Mouse (Mus musculus): ENCODE results near the gene Rbfox2. TPM values are rescaled to one million over a fixed set of nuclear protein-coding genes. Genes with fewer than 3 reads are reported as not detected.

Gene Rbfox2
- polyA plus RNA-seq, 1 experiment from 2014 or later = 159 TPM

DNA sequence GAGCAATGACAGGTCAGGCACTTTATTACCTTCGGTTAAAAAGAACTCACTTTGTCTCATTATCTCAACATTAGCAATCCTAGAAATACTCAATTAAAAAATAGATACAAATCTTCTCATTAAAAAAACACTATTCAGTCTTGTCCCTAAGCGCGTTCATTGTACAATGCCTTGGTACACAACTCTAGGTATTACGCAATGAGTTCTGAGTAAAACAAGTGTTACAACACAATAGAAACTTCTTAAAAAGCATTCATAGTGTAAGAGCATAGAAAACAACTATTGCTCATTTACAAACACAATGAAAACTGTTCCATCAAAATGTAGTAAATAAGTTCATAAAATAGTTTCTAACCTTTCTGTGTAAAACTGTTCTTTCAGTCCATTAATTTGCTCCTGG is 146.0 kb downstream of the Rbfox2 start:
- 90% methylated on average over 4 of the region's 4 CpGs for WGBS
- no peaks in the 10 kb centered on the region for H3K36me3 ChIP-seq
- no peak overlapping the region for H3K4me3 ChIP-seq
- H3K4me2 ChIP-seq (replicated peaks) = no peak overlapping the region
- H3K27ac ChIP-seq = no peak overlapping the region
- H3K27me3 ChIP-seq (replicated peaks) = no peaks in the 10 kb centered on the region
- H3K9me3 ChIP-seq = no peaks in the 10 kb centered on the region
- H3K4me1 ChIP-seq = peaks cover 17% of the 10 kb centered on the region
- no peak for ATAC-seq (ENCODE audit: low FRiP score, low read depth)
- H3K9ac ChIP-seq = no peak overlapping the region

GRCm38 (mm10) chr15:77156525-77156924 is 150.3 kb downstream of the Rbfox2 start:
- H3K4me2 ChIP-seq (replicated peaks) = no peak overlapping the region
- H3K4me1 ChIP-seq = peaks cover 24% of the 10 kb centered on the region
- H3K9me3 ChIP-seq = no peaks in the 10 kb centered on the region
- no peak for ATAC-seq (ENCODE audit: low FRiP score, low read depth)
- no peaks in the 10 kb centered on the region for H3K36me3 ChIP-seq
- 41% methylated on average over 3 of the region's 3 CpGs for WGBS
- H3K4me3 ChIP-seq = no peak overlapping the region
- no peaks in the 10 kb centered on the region for H3K27me3 ChIP-seq (replicated peaks)
- 0 out of 2 replicates have a peak overlapping the region, but pooled peaks have one; percentile 4 for H3K27ac ChIP-seq
- H3K9ac ChIP-seq = no peak overlapping the region

DNA sequence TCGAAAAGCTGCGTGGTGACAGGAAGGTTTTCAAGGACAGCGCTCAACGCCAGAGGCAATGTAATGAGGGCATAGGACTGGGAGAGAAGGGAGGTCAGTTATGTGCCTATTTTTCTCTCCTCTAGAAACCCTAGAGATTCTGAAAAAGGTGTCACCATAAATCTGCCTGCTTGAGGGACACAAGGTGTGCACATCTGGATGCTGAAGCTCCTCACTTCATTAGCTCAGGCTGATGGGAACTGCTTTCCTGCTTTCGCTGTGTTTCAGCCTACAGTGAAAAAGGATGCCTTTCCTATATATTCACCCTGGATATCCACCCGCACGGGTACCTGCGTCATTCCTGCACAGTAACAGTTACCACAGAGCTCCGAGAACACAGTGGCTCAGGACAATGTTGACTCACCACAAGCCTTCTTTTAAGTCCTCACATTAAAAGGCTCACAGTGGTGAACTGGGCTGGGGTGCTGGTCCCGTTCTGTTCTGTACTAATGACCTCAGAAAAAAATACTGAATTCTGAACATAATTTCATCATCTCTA is 152.5 kb downstream of the Rbfox2 start:
- Histone ChIP-seq H3K4me3 (no peak overlapping the region), H3K27ac (peak overlapping the region; percentile 57; the same call in 1 of the 2 replicates), H3K36me3 (no peaks in the 10 kb centered on the region), H3K27me3 (replicated peaks) (no peaks in the 10 kb centered on the region), H3K4me2 (replicated peaks) (peak overlapping the region; percentile 76; the same call in 1 of the 2 replicates), H3K9ac (0 out of 2 replicates have a peak overlapping the region, but pooled peaks have one; percentile 88), H3K4me1 (peaks cover 41% of the 10 kb centered on the region), H3K9me3 (no peaks in the 10 kb centered on the region)
- 68% methylated on average over 10 of the region's 10 CpGs for WGBS
- peak; percentile 8; the same call in 1 of the 2 replicates for ATAC-seq (ENCODE audit: low FRiP score, low read depth)

- peak overlapping the region; percentile 76 for H3K4me2 ChIP-seq (replicated peaks)
- ATAC-seq (ENCODE audit: low FRiP score, low read depth) = peak; percentile 96
- peak overlapping the region; percentile 88 for H3K9ac ChIP-seq
- no peaks in the 10 kb centered on the region for H3K27me3 ChIP-seq (replicated peaks)
- peak overlapping the region; percentile 61 for H3K4me3 ChIP-seq
- peaks cover 48% of the 10 kb centered on the region for H3K4me1 ChIP-seq
- peak overlapping the region; percentile 84 for H3K27ac ChIP-seq
- no peaks in the 10 kb centered on the region for H3K9me3 ChIP-seq
- H3K36me3 ChIP-seq = no peaks in the 10 kb centered on the region
- under 1% methylated on average over 12 of the region's 12 CpGs for WGBS
These were observed 153.2 kb downstream of the Rbfox2 start for GRCm38 (mm10) chr15:77153625-77154024.

DNA sequence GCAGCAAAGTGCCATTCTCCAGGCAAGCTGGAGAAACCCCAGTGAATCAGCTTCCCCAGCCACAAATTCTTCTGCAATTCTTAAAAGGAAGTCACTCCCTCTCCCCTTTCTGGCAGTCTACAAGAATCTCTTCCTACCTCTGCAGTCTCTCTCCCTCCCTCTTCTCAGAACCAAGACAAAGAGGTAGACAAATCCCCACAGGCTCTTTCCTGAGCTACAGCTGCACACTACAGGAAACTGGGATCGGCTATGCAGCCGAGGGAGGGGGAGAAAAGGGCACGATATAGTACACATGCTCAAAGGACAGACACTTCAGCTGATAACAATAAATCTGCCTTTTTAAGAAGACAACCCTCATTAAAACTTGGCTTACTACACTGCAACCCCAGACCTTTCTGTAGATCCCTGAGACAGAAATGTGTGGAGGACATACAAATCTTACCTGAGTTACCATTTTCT is 153.7 kb downstream of the Rbfox2 start:
- peak; percentile 82 for ATAC-seq (ENCODE audit: low FRiP score, low read depth)
- peak overlapping the region; percentile 88 for H3K9ac ChIP-seq

GRCm38 (mm10) chr15:77152336-77153087 is 154.3 kb downstream of the Rbfox2 start:
- Histone ChIP-seq H3K9ac (peak overlapping the region; percentile 88), H3K4me3 (peak overlapping the region; percentile 61), H3K4me1 (peaks cover 50% of the 10 kb centered on the region), H3K36me3 (no peaks in the 10 kb centered on the region), H3K9me3 (no peaks in the 10 kb centered on the region), H3K27ac (peak overlapping the region; percentile 84), H3K27me3 (replicated peaks) (no peaks in the 10 kb centered on the region), H3K4me2 (replicated peaks) (peak overlapping the region; percentile 76)
- no peak for ATAC-seq (ENCODE audit: low FRiP score, low read depth)
- WGBS = under 1% methylated on average over 19 of the region's 19 CpGs

More for the DNA sequence above, 153.7 kb downstream of the Rbfox2 start:
- 0% methylated on average over 3 of the region's 3 CpGs for WGBS
- Histone ChIP-seq H3K27me3 (replicated peaks) (no peaks in the 10 kb centered on the region), H3K4me3 (peak overlapping the region; percentile 61), H3K36me3 (no peaks in the 10 kb centered on the region), H3K27ac (peak overlapping the region; percentile 84), H3K4me2 (replicated peaks) (peak overlapping the region; percentile 76), H3K4me1 (peaks cover 50% of the 10 kb centered on the region), H3K9me3 (no peaks in the 10 kb centered on the region)

GRCm38 (mm10) chr15:77151816-77152215 is 155.0 kb downstream of the Rbfox2 start:
- Histone ChIP-seq H3K9ac (peak overlapping the region; percentile 88), H3K9me3 (no peaks in the 10 kb centered on the region), H3K4me1 (peaks cover 50% of the 10 kb centered on the region), H3K27me3 (replicated peaks) (no peaks in the 10 kb centered on the region), H3K4me2 (replicated peaks) (peak overlapping the region; percentile 76), H3K4me3 (peak overlapping the region; percentile 61), H3K36me3 (0 out of 2 replicates have a peak, but pooled peaks cover 4% of the 10 kb centered on the region), H3K27ac (no peak overlapping the region)
- 13% methylated on average over 4 of the region's 4 CpGs for WGBS
- no peak for ATAC-seq (ENCODE audit: low FRiP score, low read depth)

DNA sequence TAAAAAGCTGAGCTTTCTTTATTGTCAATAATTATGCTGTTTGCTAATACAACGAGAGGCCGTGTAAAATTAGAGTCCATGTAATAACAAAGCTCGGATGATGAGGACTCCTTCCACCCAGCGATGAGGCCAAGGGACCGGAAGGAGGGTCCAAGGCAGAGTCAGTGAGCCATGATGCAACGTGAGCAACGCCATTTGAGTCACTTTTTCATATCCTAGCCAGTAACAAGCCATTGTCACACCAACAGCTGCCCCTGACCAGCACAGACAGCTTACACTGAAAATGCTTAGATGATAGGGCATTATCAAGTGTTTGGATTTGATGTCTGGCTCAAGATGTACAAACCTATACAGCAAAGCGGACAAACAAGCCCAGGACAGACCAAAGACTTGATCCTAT is 155.6 kb downstream of the Rbfox2 start:
- 41% methylated on average over 8 of the region's 8 CpGs for WGBS
- Histone ChIP-seq H3K9ac (peak overlapping the region; percentile 88), H3K4me2 (replicated peaks) (peak overlapping the region; percentile 76), H3K4me3 (peak overlapping the region; percentile 61), H3K36me3 (0 out of 2 replicates have a peak, but pooled peaks cover 4% of the 10 kb centered on the region), H3K4me1 (peaks cover 47% of the 10 kb centered on the region), H3K27ac (0 out of 2 replicates have a peak overlapping the region, but pooled peaks have one; percentile 15), H3K27me3 (replicated peaks) (no peaks in the 10 kb centered on the region), H3K9me3 (no peaks in the 10 kb centered on the region)
- ATAC-seq (ENCODE audit: low FRiP score, low read depth) = no peak

DNA sequence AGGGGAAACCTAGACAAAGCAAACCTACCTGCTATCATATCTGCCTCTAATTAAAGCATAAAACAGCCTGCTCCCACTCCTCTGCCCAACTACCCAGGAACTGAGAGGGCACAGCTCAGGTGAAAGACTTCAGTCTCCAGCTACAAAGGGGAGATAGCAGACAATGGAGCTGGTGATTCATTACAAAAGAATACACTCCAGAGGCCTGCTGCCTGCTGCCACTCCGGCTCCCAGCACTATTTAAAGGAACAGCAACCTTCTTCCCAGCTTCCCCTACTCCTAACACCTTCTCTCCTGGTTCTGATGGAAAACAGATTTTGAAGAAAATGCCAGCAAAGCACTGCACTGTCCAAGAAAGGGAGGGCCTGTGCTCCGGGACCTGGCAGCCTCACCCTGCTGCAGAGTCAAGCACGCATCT is 156.4 kb downstream of the Rbfox2 start:
- peak overlapping the region; percentile 88 for H3K9ac ChIP-seq
- peak overlapping the region; percentile 76 for H3K4me2 ChIP-seq (replicated peaks)
- H3K9me3 ChIP-seq = no peaks in the 10 kb centered on the region
- ATAC-seq (ENCODE audit: low FRiP score, low read depth) = no peak
- H3K27ac ChIP-seq = peak overlapping the region; percentile 72
- peak overlapping the region; percentile 48 for H3K4me3 ChIP-seq
- H3K4me1 ChIP-seq = peaks cover 52% of the 10 kb centered on the region
- 14% methylated on average over 3 of the region's 3 CpGs for WGBS
- H3K36me3 ChIP-seq = 0 out of 2 replicates have a peak, but pooled peaks cover 4% of the 10 kb centered on the region
- H3K27me3 ChIP-seq (replicated peaks) = no peaks in the 10 kb centered on the region

DNA sequence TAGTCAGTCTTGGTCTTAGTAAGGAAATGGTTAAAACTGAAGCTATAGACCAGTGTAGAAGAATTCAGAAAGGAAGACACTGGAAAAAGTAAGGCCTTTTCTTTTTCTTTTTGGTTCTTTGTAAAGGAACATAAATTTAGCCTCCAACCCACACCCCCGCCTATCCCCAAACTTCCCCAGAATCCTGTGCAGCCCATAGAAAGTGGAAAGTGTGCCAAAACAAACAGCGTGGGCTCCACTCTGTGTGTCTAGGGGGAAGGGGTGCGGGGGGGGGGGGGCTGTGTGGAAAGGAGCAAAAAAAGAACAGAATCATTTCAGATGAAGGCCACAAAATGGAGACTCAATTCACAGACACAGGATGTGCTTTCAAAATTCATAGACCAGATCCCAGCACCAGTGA is 156.8 kb downstream of the Rbfox2 start:
- H3K9me3 ChIP-seq = no peaks in the 10 kb centered on the region
- H3K27me3 ChIP-seq (replicated peaks) = no peaks in the 10 kb centered on the region
- H3K27ac ChIP-seq = peak overlapping the region; percentile 72
- peaks cover 54% of the 10 kb centered on the region for H3K4me1 ChIP-seq
- 0 out of 2 replicates have a peak, but pooled peaks cover 4% of the 10 kb centered on the region for H3K36me3 ChIP-seq
- H3K9ac ChIP-seq = peak overlapping the region; percentile 88
- ATAC-seq (ENCODE audit: low FRiP score, low read depth) = no peak
- peak overlapping the region; percentile 76 for H3K4me2 ChIP-seq (replicated peaks)
- 31% methylated on average over 3 of the region's 3 CpGs for WGBS
- peak overlapping the region; percentile 48 for H3K4me3 ChIP-seq

DNA sequence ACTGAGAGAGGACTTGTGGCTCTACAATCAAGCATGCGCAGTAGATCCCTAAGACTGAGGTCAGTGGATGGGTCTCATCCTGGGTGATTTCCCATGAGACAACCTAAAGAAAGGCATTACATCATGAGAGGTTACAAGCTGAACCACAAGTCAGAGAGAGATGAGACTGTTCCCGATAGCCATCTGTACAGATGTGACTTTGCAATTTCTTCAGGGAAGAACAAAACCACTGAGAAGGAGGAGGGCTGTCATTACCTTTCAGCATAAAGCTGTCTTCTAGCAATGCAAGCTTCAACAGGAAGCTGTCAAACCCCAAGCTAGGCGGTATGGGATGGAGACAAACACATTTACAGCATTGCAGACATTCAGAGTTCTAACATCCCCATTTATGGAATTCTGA is 157.3 kb downstream of the Rbfox2 start:
- H3K27ac ChIP-seq = no peak overlapping the region
- no peaks in the 10 kb centered on the region for H3K9me3 ChIP-seq
- H3K36me3 ChIP-seq = 0 out of 2 replicates have a peak, but pooled peaks cover 4% of the 10 kb centered on the region
- H3K4me2 ChIP-seq (replicated peaks) = peak overlapping the region; percentile 76
- peak overlapping the region; percentile 7; the same call in 1 of the 2 replicates for H3K4me3 ChIP-seq
- H3K27me3 ChIP-seq (replicated peaks) = no peaks in the 10 kb centered on the region
- peaks cover 55% of the 10 kb centered on the region for H3K4me1 ChIP-seq
- peak overlapping the region; percentile 88 for H3K9ac ChIP-seq
- WGBS = 70% methylated on average over 3 of the region's 3 CpGs
- no peak for ATAC-seq (ENCODE audit: low FRiP score, low read depth)

- Histone ChIP-seq H3K9me3 (no peaks in the 10 kb centered on the region), H3K27ac (no peak overlapping the region), H3K9ac (no peak overlapping the region), H3K4me1 (peaks cover 60% of the 10 kb centered on the region), H3K4me3 (no peak overlapping the region), H3K4me2 (replicated peaks) (0 out of 2 replicates have a peak overlapping the region, but pooled peaks have one; percentile 14), H3K36me3 (0 out of 2 replicates have a peak, but pooled peaks cover 4% of the 10 kb centered on the region), H3K27me3 (replicated peaks) (no peaks in the 10 kb centered on the region)
- 83% methylated on average over 4 of the region's 4 CpGs for WGBS
- no peak for ATAC-seq (ENCODE audit: low FRiP score, low read depth)
These were observed 159.9 kb downstream of the Rbfox2 start for GRCm38 (mm10) chr15:77146942-77147341.

Data from neural tube, embryonic 12.5 days (tissue).